Mouse (Mus musculus) left cerebral cortex, postnatal 10 days (tissue): Measurements from ENCODE around the gene Sorl1. TPM values are rescaled to one million over a fixed set of nuclear protein-coding genes. Genes with fewer than 3 reads are reported as not detected.

Source experiments
- DNase-seq, 2 experiments: peaks; one replicate each; pipeline ENCODE4 v3.0.0; 2021 to 2022; ENCODE audit warnings: low spot score in 2 of 2, mixed read lengths in 1 of 2; ENCODE audit errors: extremely low spot score in 1 of 2
- intact Hi-C: fragments of 180-260 bp; cut with DNase I; formaldehyde crosslinking; loops from one replicate; pipeline ENCODE4 v1.15.1; 2025
- total RNA-seq, 2 experiments: library from RNA; stranded (reverse); gene quantifications; 2 replicates each; pipeline ENCODE4 v1.2.3; 2021

Gene Sorl1
- total RNA-seq, 2 experiments from 2014 or later = 80.9 to 93.2 TPM

DNA sequence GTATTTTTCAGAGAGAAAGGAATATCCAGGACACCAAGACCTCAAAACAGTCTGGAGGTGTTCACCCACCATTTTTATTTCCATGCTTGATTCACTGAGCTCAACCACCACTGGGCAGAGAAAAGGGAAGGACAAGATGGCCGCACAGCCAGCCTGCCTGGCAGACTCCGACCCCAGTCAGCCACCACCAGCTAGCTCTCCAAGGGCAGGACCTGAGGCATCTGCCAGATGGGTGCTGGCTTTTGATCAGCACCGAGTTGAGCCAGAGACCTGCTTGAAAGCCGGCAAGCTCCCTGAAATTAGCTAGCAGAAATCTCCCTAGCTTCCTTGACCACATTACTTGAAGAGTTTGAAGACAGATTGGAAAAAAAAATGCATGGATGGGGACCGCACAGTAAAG lies 174.6 kb downstream of the Sorl1 start:
- intact Hi-C loops = no loop called here
- DNase-seq = no peak

DNA sequence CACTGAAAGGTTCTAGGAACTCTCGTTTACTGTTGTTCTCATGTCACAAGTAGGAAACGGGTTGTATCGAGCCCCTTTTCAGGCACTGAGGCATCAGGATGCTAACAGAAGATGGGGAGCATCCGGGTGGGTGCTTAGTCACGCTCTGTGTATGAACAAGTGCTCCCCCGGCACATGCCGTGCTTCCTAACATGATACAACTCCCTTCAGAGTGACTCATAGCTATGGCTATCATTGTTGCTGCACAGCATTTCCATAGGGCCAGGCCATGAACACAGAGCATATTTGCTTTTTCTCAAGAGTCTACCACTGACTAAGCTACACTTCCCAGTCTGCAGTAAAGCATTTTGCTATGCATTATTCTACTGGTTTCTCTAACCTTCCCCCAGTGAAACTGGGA lies 179.1 kb downstream of the Sorl1 start:
- no peak for DNase-seq

DNA sequence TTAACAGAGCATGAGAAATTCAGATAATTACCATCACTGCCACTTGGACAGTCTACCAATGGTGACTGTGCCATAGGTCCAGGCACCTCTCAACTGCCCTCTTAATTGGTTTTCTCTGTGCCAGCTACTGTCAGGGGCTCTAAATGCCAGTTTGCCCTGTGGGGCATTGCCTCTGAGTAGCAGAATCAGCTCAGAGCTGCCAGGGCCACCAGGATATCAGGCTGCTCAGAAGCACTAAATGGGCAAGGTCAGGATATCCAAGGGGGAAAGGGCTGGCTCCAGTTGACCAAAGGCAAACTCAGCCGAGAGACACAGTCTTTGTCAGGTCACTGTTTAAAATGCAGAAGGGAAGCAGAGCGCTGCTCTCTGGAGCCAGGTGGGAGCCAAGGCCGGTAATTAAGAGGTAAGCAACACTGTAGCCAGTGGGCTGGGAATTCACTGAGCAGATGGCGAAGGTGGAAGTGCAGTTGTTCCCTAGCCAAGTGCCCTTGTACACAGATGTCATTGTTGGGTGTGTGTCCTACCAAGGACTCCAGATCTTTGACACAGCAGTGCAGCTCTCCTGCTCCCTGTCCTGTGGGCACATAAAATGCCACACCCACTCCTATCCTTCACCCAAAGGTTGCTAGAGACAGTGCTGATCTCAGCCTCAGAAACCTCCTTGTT lies 181.0 kb downstream of the Sorl1 start:
- intact Hi-C loops = no loop called here
- no peak for DNase-seq

More for the DNA sequence above, 179.1 kb downstream of the Sorl1 start:
- intact Hi-C loops = no loop called here

DNA sequence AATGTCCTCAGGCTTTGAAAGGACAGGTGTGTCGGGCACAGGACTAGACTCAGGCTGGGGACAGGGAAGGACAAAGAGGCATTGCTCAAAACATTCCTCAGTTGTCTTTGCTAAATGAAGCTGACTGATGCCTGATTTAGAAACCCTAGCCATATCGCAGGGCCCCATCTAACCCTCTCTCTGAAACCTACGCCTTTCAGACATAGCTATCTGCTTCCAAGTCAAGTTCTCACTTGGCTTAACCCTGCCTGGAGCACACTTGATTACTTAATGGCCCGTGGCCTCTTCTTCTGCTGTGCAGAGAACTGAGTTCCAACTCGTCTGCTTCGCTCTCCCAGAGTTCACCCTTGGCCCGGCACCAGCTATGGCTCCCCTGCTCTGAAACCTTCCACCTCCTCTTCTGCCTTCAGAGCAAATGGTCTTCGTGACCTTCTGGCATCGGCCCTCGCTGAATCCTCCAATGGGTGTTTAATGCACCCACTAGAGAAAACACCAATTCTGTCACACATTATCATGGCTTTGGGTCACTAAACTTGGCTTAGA lies 183.7 kb downstream of the Sorl1 start:
- intact Hi-C loops = no loop called here
- no peak for DNase-seq

DNA sequence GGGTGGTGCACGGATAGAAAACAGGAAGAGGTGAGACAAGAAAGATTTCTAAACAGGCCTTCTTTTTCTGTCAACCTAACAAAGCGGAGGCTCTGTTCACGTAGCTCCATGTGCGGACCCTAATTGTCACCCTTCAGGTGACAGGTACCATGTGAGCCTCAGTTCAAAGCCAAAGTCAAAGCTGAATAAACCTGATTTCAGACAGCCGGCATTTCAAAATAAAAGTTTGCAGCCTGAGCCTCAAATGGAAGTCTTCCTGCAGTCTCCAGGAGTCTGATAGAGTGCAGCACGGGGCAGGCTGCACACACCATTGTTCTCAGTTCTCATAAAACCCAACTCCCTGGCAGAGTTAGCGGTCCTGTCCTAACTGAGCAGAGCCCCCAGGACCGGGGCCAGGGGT lies 185.6 kb downstream of the Sorl1 start:
- intact Hi-C loops = no loop called here
- DNase-seq = no peak

DNA sequence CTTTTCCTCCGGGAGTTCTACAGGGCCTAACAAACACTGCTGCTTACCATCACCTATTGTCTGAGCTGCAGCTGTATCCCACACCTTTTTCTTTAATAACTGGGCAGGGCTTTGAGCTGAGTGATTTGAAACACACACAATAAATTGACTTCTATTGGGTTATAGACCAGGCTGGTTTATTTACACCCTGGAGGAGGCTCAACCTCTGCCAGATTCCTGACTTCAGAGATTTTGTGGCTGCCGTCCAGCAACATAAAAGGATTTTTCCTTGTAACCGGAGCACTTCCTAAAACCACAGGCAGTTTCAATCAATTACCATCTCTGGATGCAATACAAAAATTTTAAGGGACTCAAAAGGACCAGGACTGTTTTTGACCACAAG lies 186.1 kb downstream of the Sorl1 start:
- DNase-seq = peak in 1 of 2 experiments; percentile 83
- intact Hi-C loops = loop anchor here (2.0 kb wide), 1 partner anchor 201 kb away; no protein-coding TSS in a partner anchor

DNA sequence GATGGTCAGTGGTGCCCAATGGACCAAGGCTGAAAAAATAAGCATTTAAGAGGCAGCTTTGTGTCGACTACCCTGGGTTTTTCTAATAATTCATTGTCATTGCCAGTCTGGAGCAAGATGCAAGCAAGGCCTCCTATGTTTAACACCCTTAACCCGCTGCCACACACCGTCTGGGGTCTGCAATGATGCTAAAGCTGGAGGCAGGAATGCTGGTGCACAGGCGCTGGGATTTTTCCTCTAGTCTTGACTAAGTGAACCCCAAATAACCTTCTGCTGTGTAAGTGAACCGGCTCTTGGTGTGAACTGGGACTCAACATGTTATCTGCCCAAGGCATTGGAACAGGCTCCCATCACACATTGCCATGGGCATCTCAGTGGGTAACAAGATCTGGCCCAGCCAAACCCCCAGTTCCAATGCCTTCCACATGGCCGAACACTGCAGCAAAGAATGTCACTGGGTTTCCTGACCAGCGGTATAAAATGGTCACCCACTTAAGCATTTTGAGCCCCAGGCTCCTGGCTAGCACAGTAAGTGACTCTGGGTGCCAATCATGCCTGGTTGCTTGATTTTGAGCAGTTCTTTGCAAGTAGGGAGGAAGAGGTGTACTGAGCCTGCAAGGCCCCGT lies 186.6 kb downstream of the Sorl1 start:
- intact Hi-C loops = loop anchor here (2.0 kb wide), 1 partner anchor 201 kb away; no protein-coding TSS in a partner anchor
- no peak for DNase-seq

DNA sequence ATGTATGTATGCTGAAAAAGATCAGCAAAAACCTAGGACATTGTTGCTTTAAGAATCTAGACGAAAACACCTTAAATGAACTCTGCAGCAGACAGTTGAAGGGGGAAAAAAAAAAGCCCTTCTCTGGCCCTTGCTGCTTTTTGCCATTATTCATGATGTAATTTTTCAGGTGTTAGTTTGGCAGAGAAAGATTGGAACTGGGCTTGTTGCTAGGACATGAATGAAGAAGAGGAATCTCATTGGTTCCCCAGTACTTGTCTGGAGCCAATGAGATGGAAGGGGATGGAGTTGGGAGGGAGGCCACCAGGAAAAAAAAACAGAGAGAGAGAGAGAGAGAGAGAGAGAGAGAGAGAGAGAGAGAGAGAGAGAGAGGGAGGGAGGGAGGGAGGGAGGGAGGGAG lies 187.5 kb downstream of the Sorl1 start:
- DNase-seq = peak in 1 of 2 experiments; percentile 64
- intact Hi-C loops = loop anchor here (2.0 kb wide), 1 partner anchor 200 kb away; no protein-coding TSS in a partner anchor

DNA sequence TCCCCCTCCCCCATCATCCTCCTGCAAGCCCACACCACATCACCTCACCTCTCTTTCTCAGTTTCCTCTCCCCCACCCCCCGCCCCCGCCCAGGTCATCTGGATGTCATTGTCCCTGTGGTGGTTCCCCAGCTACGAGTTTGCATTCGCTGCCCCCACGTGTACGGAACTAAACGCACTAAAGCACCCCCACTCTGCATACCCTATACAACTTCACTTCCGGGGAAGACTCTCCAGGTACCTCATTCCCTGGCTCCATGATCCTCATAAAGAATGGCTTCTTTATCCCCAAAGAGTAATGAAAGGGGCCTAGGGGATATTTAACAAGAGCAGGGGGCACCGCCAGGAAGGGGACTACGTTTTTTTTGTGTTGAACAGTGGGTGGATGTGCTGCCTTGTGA lies 188.1 kb downstream of the Sorl1 start:
- DNase-seq = no peak
- intact Hi-C loops = loop anchor here (2.0 kb wide), 1 partner anchor 199 kb away; no protein-coding TSS in a partner anchor

DNA sequence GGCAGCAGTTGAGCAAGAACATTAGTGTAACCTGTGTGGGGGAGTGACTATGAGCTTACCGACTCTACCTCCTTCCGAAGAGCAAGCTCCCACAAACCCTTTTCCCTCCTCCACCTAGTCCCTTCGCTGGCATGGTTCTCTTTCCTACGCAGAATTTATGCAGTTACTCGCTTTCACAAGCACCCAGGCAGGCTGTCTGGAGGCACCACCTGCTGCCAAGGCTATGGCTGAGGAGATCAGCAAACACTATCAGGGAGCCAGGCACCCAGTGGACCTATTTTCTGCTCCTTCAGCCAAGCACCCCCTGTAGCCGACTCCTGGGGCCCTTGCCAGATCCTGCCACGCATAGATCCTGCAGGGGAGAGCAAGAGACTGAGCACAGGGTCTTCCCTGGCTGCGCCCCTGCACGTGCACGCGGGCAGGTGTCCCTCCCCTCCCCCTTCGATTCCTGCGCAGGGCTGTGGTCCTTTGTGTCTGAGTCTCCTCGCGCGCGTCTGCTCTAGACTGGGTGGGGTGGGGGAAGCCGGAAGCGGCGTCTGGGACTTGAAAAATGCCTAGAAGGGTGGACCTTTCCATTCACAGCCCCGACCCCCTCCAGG lies 188.6 kb downstream of the Sorl1 start:
- peak; percentile 49 to 78 for DNase-seq
- intact Hi-C loops = no loop called here

DNA sequence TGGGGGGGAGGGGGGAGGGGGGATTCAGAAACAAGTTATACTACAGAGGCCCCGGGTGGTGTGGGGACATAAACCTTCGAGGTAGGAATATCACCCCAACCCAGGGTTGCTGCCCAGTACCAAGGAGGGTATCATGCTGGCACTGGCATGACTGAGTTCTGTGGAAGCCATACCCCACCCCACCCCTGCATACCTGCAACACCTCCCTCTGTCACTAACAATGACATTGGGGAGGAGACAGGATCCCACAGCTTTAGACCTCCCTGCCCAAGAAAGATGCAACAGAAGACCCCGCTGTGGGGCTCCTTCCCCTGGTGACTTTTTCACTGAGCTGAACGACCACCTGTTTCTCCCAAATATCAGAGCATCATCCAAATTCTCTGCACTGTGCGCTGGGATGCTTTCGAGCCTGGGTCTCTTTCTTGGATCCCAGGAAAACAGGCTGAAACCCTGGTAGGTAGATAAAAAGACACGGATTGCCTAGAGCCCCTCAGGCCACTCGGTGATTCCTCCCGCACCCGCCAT lies 189.2 kb downstream of the Sorl1 start:
- DNase-seq = no peak
- intact Hi-C loops = no loop called here

DNA sequence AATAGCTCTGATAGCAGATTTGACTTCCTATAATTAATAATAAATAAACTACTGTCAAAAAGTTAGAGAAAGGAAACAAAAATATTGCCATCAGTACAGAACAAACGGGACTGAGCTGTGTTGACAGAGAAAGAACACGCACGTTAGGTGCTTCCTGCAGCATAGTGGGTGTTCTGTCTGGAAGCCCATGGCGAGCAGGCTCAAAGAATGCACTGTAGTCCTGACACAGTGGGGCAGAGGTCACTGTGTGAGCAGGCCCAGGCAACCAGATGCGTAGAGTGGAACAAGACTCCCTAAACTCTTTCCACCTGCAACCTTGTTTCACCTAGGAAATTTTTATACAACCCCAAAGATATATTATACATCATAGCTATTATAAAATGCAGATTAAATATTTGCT lies 194.1 kb downstream of the Sorl1 start:
- DNase-seq = no peak
- intact Hi-C loops = no loop called here

DNA sequence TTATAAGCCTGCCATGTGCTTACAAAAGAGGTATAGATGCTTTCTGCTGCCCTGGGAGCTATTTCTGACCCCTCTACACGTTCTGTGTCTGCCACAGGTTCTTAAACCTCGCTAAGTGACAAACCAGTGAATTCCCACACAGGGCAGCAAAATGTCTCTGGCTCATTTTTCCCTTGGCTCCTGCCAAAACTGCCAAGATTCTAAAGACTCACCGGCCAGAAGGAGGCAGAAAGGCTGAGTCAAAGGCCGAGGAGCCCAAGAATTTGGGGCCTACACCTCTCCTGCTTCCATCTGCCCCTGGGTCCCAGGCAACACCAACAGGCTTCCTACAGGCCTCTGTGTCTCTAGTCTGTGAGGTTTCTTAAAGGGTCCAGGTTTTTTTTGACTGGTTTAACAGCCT lies 198.4 kb downstream of the Sorl1 start:
- intact Hi-C loops = no loop called here
- DNase-seq = no peak

DNA sequence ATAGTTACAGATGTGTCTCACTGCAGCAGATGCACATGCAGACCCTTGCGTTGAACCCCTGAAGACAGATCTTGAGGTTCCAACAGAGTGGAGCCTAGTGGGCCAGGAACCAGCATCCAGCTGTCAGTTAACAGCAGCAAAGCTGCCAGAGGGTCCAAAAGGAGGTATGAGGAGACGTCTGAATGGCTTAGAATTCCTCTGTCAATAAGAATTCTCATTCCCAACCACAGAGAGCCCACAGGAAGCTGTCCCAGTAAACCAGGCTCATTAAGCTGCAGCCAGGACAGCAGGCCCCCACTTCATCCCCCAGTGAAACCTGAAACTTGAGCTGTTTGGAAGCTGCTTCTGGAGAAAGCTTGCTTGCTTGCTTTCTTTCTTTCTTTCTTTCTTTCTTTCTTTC lies 200.0 kb downstream of the Sorl1 start:
- no peak for DNase-seq
- intact Hi-C loops = no loop called here

DNA sequence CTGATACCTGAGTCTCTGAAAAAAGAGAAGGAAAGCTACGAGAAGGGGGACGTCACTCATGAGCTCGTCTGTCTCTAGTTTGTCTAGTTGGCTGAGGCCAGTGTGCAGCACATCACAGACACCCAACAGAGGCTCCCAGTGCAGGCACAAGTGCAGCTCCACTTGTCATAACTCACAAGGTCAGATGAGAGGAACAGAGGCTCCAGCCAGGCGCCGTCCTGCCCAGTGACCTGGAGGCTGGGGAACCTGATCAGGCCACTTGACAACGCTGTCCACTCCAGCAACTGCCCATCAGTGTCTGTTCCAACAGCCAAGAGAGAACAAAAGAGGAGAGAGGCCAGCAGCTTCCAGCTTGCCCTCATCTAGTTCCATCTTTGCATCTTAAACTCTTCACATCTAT lies 201.7 kb downstream of the Sorl1 start:
- DNase-seq = no peak
- intact Hi-C loops = no loop called here

DNA sequence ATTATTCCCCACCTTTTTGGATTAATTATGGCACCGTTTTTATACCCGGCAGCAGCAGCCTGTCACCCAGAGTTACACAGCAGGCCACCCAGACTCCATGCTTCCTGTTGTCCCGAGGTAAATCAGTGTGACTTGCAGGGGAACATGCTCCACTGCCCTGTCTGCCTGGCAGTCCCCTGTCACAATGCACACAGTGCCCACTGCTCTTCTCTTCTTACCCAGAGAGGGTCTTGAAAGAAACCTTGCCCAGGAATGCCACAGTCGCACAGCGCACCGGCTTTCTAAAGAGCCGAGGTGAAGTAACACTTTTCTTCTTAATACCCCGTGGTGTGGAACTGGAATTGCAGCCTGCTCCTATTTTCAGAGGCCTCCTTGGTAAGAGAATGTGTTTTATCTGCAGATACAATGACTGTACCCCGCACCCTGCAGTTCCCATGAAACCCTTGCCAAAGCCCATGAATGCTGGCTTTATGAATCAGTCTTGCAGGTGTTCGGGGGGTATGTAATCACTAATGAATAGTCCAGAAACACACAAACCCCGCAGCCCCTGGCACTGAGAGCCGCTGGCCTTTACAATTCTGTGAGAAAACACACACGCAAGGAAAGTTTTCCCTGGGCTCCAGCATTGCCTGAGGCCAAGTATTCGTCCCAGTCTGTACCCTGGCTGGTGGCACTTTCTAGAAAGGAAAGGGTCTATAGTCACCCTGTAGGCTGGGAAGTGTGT lies 205.3 kb downstream of the Sorl1 start:
- DNase-seq = no peak
- intact Hi-C loops = no loop called here

DNA sequence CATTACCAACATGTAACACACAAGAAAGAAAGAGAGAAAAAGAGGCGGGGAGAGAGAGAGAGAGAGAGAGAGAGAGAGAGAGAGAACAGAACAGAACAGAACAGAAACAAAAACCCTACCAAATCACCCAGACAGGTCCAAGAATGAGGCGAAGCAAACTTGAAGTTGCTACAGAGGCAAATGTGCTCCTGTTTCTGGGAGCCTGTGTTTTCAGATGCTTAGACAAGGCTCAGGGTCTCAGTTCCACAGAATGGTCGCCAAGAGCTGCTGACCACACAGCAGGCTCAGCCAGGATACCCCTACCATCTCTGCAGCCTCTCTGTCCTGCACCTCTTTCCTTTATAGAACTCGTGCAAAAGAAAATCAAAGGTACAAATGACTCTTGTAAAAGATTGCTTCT lies 205.9 kb downstream of the Sorl1 start:
- DNase-seq = no peak
- intact Hi-C loops = no loop called here

DNA sequence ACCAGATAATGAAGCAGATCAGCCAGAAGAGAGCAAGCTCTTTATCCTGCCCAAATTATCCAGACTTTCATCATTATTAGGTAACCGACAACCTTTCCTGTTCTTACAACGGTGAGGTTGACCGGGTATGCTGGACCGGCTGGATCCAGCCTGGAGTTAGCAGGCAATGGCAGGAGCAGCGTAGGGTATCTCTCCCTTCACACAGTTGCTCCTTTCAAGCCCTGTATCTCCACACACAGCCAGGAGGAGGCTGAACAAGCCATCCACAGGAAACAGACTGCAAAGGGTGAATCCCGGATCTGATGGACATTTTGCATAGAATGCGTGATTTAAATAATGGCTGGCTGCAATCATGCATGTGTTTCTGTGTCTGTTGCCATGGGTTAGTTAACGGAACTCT lies 208.5 kb downstream of the Sorl1 start:
- intact Hi-C loops = no loop called here
- no peak for DNase-seq
